ENCODE assay signal across 18 mouse cellular contexts in the genomic region with DNA sequence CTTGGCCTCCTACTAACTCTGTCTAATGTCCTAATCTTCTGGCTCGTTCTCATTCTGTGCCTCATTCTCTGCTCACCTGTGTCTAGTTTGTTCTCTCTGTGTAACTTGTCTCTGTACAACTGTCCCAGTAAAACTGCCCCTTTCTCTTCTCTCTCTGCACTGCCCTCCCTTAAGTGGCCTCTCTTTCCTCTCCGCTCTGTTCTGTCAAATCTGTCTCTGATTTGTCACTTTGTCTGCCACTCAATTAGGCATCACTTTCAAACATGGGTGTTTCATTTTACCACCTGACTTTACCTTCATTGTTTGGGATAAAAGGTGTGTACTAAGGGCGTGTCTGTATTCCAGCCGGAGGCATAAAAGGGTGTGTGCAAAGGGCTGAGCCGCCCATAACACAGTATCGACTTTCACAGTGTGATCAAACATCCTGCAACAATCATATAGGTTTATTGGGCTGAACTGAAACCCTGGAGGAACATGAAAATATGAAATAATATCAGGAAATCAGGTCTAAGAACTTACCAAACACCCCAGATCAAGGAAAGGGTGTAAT.
"Had no signal": no experiment of that assay in that cellular context is flagged by ENCODE, and none has a peak within 500 bp of the region (broad histone marks: within the 10 kb centered on the region; RNA-seq: fewer than 3 reads in every experiment).

No protein-coding gene starts in this region.

- H3K27me3 ChIP-seq: kidney, embryonic 15.5 days; limb, embryonic 12.5 days; limb, embryonic 15.5 days; liver, embryonic 12.5 days; liver, embryonic 15.5 days; lung, embryonic 15.5 days; midbrain, embryonic 13.5 days had no signal

- H3K36me3 ChIP-seq: kidney, embryonic 15.5 days; limb, embryonic 12.5 days; limb, embryonic 15.5 days; liver, embryonic 12.5 days; liver, embryonic 15.5 days; lung, embryonic 15.5 days; midbrain, embryonic 10.5 days; midbrain, embryonic 13.5 days had no signal

- H3K4me2 ChIP-seq: kidney, embryonic 15.5 days; limb, embryonic 12.5 days; limb, embryonic 15.5 days; liver, embryonic 12.5 days; liver, embryonic 15.5 days; lung, embryonic 15.5 days; midbrain, embryonic 13.5 days had no signal

- DNase-seq: kidney, adult 8-10 months; kidney, postnatal 10 days; kidney, postnatal 36 days; left cerebral cortex, postnatal 4 days; lung, adult 18-20 months; lung, postnatal 10 days; lung, postnatal 36 days; thymus, adult 18-20 months; thymus, postnatal 36 days had no signal

- H3K4me3 ChIP-seq: kidney, embryonic 15.5 days; limb, embryonic 12.5 days; limb, embryonic 15.5 days; liver, embryonic 12.5 days; liver, embryonic 15.5 days; lung, embryonic 15.5 days; megakaryocyte, embryonic 14.5 days; midbrain, embryonic 10.5 days; midbrain, embryonic 13.5 days had no signal

- H3K27ac ChIP-seq: kidney, embryonic 15.5 days; limb, embryonic 12.5 days; limb, embryonic 15.5 days; liver, embryonic 12.5 days; liver, embryonic 15.5 days; lung, embryonic 15.5 days; midbrain, embryonic 10.5 days; midbrain, embryonic 13.5 days had no signal

- H3K9ac ChIP-seq: kidney, embryonic 15.5 days; limb, embryonic 12.5 days; limb, embryonic 15.5 days; liver, embryonic 12.5 days; liver, embryonic 15.5 days; lung, embryonic 15.5 days; midbrain, embryonic 13.5 days had no signal

- H3K9me3 ChIP-seq: kidney, embryonic 15.5 days; limb, embryonic 12.5 days; limb, embryonic 15.5 days; liver, embryonic 12.5 days; liver, embryonic 15.5 days; lung, embryonic 15.5 days; midbrain, embryonic 10.5 days; midbrain, embryonic 13.5 days had no signal

- ATAC-seq: liver, embryonic 12.5 days; midbrain, embryonic 13.5 days had no signal

- H3K4me1 ChIP-seq: limb, embryonic 15.5 days; liver, embryonic 15.5 days; lung, embryonic 15.5 days; midbrain, embryonic 10.5 days; midbrain, embryonic 13.5 days had no signal
